Mouse (Mus musculus): ENCODE results near the gene Rnf212. TPM values are rescaled to one million over a fixed set of nuclear protein-coding genes. Genes with fewer than 3 reads are reported as not detected.
"Not testable (repeated sequence)": the region's sequence is repeated elsewhere in the genome, so short reads cannot be mapped to it uniquely, and the experiment has no call there.

Gene Rnf212
- not detected for total RNA-seq (2021)

DNA sequence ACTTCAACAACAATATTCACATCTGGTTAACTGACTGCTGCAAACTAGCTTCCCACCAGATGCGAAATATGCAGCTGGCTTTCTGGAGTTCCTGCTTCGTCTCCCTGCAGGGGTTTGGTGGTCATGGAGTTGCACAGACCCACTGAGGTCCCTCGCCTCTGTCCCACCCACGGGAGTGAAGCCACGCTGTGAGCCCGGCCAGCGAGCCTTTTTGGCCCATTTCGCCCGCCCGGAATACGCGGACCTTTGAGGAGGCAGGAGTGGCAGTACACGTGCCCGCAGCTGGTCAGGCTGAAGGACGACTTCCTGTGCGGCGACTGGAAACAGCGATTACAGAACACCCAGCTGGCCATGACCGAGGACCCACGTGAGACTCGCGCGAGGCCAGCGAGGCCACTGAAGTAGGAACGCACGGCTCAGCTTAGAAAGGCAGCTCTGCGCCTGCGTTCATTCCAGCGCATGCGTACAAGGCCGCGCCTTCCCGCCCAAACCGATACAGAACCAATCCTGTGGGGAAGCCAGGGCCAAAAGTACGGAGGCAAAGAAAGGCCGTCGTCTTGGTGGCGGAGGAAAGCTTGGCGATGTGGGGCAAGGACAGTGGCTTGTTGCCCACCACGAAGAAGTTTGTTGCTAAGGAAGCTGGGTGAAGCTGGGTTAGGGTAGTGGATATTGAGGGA is at the start of gene Rnf212:
Rnf212 (minus strand) TSS at position 353 of the 677 bp plus-strand sequence.
- DNase-seq (ENCODE audit: low spot score): no peak
- intact Hi-C loops (cut with DNase I): no loop called here

DNA sequence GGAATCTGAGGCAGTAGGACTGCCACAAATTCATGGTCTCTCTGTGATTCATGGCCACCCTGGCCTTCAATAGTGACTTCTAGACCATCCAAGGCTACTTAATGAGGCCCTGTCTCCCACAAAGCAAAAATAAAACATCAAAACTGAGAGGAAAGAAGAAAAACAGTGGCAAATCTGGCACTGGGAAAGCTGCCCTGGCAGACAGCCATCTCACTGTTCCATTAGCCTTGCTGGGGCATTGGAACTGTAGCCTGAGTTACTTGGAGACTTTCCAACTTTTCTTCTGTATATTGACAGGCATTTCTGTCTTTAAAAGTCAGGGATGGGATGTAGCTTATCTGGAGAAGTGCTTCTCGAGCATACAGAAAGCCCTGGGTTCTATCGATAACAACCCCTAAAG is 48.5 kb upstream of the Rnf212 start:
- no peak for DNase-seq (ENCODE audit: low spot score)
- intact Hi-C loops (cut with DNase I): no loop called here

DNA sequence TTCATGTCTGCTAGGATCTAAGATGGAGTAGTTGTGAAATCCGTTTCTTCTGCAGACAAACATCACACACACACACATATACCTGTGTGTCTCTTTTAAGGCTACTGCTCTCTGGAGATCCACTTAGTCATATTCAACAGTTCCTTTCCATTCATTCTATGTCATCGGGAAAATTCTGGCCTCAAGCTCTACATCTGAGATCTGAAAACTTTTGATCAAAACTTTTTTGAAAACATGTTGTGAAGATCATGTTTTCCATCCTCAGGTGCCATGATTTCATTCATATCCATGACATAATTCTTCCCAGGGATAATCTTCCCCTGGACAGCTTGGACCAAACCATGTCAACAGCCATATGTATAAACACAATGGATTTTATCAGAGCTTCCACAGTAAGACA is 34.0 kb upstream of the Rnf212 start, which contains the start of gene Vmn2r8:
Vmn2r8 (minus strand) TSS at position 101 of the 400 bp plus-strand sequence.
- DNase-seq (ENCODE audit: low spot score); intact Hi-C loops (cut with DNase I): not testable (repeated sequence)

DNA sequence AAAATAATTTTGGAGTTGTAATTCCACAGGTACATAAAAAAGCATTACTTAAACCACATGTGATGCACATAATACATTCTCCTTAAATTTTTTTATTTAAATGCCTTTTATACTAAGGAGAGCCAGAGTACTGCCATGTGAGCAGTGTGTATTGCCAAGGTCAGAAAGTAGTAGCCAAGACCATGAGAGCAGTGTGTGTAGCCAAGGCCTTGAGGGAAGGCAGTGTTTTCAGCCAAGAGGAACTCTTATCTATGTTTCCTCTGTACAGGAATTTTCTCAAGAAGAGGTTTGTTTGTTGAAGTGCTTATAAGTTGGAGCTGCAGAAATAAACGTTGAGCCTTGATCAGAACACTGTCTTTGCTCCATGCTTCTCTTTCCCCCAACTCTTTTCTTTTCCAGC is 28.9 kb upstream of the Rnf212 start:
- intact Hi-C loops (cut with DNase I): no loop called here
- DNase-seq (ENCODE audit: low spot score): no peak

- DNase-seq (ENCODE audit: low spot score); intact Hi-C loops (cut with DNase I): not testable (repeated sequence)
These were observed 20.5 kb upstream of the Rnf212 start, which contains the start of gene Tmed11 for GRCm38 (mm10) chr5:108795263-108795662. Gene Tmed11, minus strand, starts transcription at chr5:108795363.

DNA sequence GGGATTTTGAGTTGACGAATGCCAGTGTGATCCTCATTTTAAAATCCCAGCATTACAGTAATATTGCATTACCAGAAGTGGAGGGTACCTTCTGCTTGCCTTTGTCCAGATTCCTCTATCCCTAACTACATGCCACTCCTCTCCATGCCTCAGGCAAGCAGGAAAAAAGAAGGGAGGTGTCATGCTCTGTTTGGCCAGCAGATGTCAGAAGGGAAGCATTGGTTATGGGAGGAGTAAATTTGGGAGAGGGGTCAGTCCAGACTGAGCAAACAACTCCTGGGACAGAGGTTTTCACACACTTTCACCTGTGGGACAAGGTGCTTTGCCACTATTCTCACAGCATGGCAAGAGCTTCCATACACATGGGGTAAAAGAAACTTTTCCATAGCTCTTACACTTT is 15.6 kb upstream of the Rnf212 start:
- intact Hi-C loops (cut with DNase I); DNase-seq (ENCODE audit: low spot score): not testable (repeated sequence)

DNA sequence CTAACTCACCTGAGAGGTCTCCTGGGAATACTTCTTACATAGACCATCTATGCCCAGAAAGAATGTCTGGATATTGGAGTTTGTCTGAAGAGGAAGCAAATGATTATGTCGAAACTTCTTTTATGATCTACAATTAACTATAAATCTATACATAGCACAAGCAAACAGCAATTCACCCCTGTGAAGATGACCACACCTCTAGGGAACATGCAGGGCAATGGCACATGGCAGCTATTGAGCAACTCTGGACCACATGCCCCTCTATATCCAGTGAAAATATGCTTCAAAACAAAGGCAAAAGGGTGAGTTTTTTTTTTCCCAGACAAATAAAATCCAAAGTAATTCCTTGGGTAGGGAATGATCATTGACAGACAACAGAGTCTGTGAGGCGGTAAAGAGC is 14.8 kb downstream of the Rnf212 start:
- DNase-seq (ENCODE audit: low spot score): no peak
- intact Hi-C loops (cut with DNase I): no loop called here

DNA sequence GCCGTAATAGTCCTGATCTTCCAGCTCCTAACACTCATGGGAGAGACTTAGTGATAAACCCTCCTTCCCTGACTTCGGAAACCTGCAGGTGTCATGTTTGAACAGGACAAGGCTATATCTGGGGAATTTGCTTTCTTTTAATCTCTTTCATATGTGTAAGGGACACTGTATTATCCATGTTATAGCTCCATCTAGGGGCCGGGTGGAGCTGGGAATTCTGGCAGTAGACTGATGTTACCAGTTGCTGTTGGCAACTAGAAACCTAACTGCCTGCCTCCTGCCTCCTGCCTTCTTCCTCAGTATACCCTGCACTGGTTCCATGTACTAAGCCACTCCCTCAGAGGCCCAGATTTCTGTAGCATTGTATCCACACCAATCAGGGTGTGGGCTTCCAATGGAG is 16.4 kb downstream of the Rnf212 start:
- DNase-seq (ENCODE audit: low spot score): no peak
- intact Hi-C loops (cut with DNase I): no loop called here

GRCm38 (mm10) chr5:108751258-108751657 is 23.5 kb downstream of the Rnf212 start:
- DNase-seq (ENCODE audit: low spot score); intact Hi-C loops (cut with DNase I): not testable (repeated sequence)

DNA sequence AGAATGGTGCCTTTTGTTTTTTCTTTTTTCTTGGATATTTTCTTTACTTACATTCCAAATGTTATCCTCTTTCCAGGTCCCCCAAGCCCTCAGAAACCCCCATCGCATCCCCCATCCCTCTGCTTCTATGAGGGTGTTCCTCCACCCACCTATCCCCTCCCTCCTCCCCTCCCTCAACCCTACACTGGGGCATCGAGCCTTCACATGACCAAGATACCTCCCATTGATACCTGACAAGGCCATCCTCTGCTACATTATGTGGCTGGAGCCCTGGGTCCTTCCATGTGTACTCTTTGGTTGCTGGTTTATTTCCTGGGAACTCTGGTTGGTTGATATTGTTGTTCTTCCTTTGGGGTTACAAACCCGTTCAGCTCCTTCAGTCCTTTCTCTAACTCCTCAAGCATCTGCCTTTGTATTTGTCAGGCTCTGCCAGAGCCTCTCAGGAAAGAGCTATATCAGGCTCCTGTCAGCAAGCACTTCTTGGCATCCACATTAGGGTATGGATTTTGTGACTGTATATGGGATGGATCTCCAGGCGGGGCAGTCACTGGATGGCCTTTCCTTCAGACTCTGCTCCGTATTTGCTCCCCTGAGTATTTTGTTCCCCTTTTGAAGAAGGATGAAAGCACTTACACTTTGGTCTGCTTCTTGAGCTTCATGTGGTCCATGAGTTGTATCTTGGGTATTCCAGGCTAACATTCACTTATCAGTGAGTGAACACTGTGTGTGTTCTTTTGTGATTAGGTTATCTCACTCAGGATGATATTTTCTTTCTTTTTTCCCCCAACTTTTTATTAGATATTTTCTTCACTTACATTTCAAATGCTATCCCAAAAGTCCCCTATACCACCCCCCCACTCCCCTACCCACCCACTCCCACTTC is 24.2 kb downstream of the Rnf212 start:
- intact Hi-C loops (cut with DNase I): no loop called here

GRCm38 (mm10) chr5:108744629-108745028 is 30.2 kb downstream of the Rnf212 start:
- no peak for DNase-seq (ENCODE audit: low spot score)
- intact Hi-C loops (cut with DNase I): no loop called here

More for the DNA sequence above, 24.2 kb downstream of the Rnf212 start:
- DNase-seq (ENCODE audit: low spot score): no peak

- intact Hi-C loops (cut with DNase I): no loop called here
- DNase-seq (ENCODE audit: low spot score): no peak
These were observed 30.9 kb downstream of the Rnf212 start for GRCm38 (mm10) chr5:108743856-108744255.

DNA sequence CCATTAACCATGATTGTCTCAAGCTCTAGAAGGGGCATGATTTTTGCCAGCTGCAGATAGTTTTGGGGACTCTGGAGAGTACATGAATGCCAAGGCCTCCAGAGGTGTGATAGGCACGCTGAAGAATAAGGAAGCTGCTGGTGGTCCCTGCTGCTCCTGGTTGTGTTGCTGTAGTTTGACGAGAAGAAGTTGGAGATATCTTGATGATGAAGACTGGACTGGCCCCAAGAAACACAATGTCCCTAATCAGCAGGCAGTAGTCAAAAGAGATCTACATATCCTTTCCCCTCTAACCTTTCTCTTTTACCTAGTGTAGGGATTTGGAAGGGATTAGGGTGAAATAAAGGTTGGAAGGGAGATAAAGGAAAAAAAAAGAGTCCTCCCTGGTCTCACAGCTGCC is 32.2 kb downstream of the Rnf212 start:
- no peak for DNase-seq (ENCODE audit: low spot score)
- intact Hi-C loops (cut with DNase I): no loop called here

GRCm38 (mm10) chr5:108741844-108742243 is 32.9 kb downstream of the Rnf212 start:
- DNase-seq (ENCODE audit: low spot score): no peak
- intact Hi-C loops (cut with DNase I): no loop called here

DNA sequence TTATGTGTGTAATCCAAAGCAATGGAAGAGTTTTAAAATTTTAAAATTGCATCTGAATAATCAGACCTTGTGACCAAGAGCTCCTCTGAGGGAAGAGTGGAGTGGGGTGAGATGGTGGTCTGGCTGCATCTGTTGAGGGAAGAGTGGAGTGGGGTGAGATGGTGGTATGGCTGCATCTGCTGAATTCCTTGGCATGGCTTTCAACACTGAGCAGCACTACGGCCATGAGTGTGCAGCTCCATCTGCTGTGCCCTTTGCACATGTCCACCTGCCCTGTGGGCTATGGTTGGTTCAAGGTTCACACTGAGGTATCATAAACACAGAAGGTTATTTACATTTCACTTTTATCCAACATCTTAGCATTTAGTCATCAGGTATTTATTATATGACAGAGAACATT is 47.4 kb downstream of the Rnf212 start:
- DNase-seq (ENCODE audit: low spot score): no peak
- intact Hi-C loops (cut with DNase I): loop anchor here (2.0 kb wide), 2 partner anchors 57 to 301 kb away; no protein-coding TSS in a partner anchor

- peak; percentile 38 for DNase-seq (ENCODE audit: low spot score)
- intact Hi-C loops (cut with DNase I): loop anchor here (2.0 kb wide), 2 partner anchors 56 to 300 kb away; no protein-coding TSS in a partner anchor
These were observed 48.1 kb downstream of the Rnf212 start for GRCm38 (mm10) chr5:108726557-108727248.

- no peak for DNase-seq (ENCODE audit: low spot score)
- intact Hi-C loops (cut with DNase I): no loop called here
These were observed 50.8 kb downstream of the Rnf212 start for GRCm38 (mm10) chr5:108724006-108724405.

DNA sequence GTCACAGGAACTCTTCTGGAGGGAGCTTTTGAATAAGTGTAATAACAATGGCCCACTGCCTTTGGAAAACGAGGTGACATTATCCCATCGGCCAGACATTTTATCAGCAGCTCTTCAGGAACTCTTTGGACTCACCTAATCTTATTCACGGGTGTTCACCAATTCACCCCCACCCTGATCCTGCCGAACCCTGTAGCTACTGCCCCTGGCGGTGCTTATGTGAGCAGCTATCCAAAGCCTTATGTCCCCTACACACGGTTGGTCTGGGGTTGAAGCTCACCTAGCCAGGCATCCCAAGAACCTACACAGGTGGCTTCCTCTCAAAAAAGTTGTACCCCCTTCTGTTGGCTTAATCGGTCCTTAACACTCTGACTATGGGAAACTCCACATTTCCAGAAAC is 55.0 kb downstream of the Rnf212 start:
- no peak for DNase-seq (ENCODE audit: low spot score)
- intact Hi-C loops (cut with DNase I): no loop called here

DNA sequence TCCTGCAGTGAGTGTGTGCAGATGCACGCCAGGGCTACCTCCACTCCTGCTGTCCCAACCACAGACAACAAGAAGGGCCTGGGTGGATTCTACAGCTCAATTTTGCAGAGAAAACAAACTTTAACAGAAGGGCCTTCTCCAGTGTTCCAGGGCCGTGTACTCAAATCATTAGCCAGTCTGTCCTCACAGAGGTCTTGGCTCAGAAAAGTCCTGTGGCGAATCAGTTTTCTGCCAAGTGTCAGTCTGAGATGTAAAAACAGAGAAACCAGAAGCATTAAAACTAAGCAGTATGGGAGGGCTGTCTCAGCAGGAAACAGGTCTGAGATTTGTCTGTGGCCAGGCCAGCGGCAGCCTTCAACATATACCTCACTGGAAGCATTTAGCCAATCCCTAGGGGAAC is 56.7 kb downstream of the Rnf212 start:
- DNase-seq (ENCODE audit: low spot score): no peak
- intact Hi-C loops (cut with DNase I): no loop called here

- no peak for DNase-seq (ENCODE audit: low spot score)
- intact Hi-C loops (cut with DNase I): no loop called here
These were observed 58.8 kb downstream of the Rnf212 start for GRCm38 (mm10) chr5:108715974-108716373.
